Mouse (Mus musculus): ENCODE measurements around the gene Pald1. TPM values are rescaled to one million over a fixed set of nuclear protein-coding genes. Genes with fewer than 3 reads are reported as not detected.
A peak's percentile ranks its signal among the peaks of the same experiment; 100 is the strongest.

Gene Pald1
- total RNA-seq (2021) (10 to 100 TPM; 15.3 to 17.6 TPM), polyA plus RNA-seq (2012; rRNA removed) (17.7 and 20.4 TPM in 2 replicates)
- long read RNA-seq, full-length matches to known transcripts = 4 of 20 reads
- long read RNA-seq, partial matches to known transcripts = 1 of 20 reads
- long read RNA-seq, other reads (novel, unspliced or antisense) = 15 of 20 reads

GRCm38 (mm10) chr10:61383021-61383714, at the start of gene Pald1:
Gene Pald1, minus strand, starts transcription at chr10:61383530.
- DNase-seq = peak; percentile 89 to 90
- Histone ChIP-seq H3K27ac (peak within 1 kb of the TSS; percentile 91), H3K27me3 (ENCODE audit: control insufficient read depth, insufficient read depth, low read length) (no peaks in the 10 kb centered on the region), H3K9ac (ENCODE audit: low read depth, low read length) (peak within 1 kb of the TSS; percentile 95), H3K79me2 (replicated peaks; ENCODE audit: control insufficient read depth, insufficient read depth, low read length) (no peaks in the 10 kb centered on the region; the same call in 1 of the 2 replicates), H3K4me3 (peak within 1 kb of the TSS; percentile 96), H3K36me3 (ENCODE audit: control insufficient read depth, insufficient read depth, low read length) (peaks cover 2% of the 10 kb centered on the region), H3K4me1 (ENCODE audit: control insufficient read depth, insufficient read depth, low read length) (peaks cover 31% of the 10 kb centered on the region)
- TF ChIP-seq POLR2A (IDR thresholded peaks at IDR 0.05; ENCODE audit: insufficient read depth, low read depth, low read length) (peak; percentile 72), EP300 (IDR thresholded peaks at IDR 0.05; ENCODE audit: insufficient read depth, low read depth, low read length) (0 out of 2 replicates have a peak, but pooled peaks have one; percentile 2), CTCF (IDR thresholded peaks at IDR 0.05) (no peak)
- intact Hi-C loops (cut with DNase I) = no loop called here
- WGBS = under 1% methylated on average over 60 of the region's 60 CpGs

GRCm38 (mm10) chr10:61431375-61431774, 48.0 kb upstream of the Pald1 start:
- Histone ChIP-seq H3K27me3 (ENCODE audit: control insufficient read depth, insufficient read depth, low read length) (no peaks in the 10 kb centered on the region), H3K79me2 (replicated peaks; ENCODE audit: control insufficient read depth, insufficient read depth, low read length) (no peaks in the 10 kb centered on the region), H3K36me3 (ENCODE audit: control insufficient read depth, insufficient read depth, low read length) (no peaks in the 10 kb centered on the region; the same call in 1 of the 2 replicates), H3K4me3 (no peak overlapping the region), H3K27ac (no peak overlapping the region), H3K4me1 (ENCODE audit: control insufficient read depth, insufficient read depth, low read length) (peaks cover 5% of the 10 kb centered on the region), H3K9ac (ENCODE audit: low read depth, low read length) (no peak overlapping the region)
- intact Hi-C loops (cut with DNase I) = no loop called here
- TF ChIP-seq POLR2A (IDR thresholded peaks at IDR 0.05; ENCODE audit: insufficient read depth, low read depth, low read length) (no peak), CTCF (IDR thresholded peaks at IDR 0.05) (no peak), EP300 (IDR thresholded peaks at IDR 0.05; ENCODE audit: insufficient read depth, low read depth, low read length) (no peak)
- DNase-seq = no peak
- WGBS = 88% methylated on average over 9 of the region's 9 CpGs

GRCm38 (mm10) chr10:61429043-61429442, 45.7 kb upstream of the Pald1 start:
- Histone ChIP-seq H3K4me1 (ENCODE audit: control insufficient read depth, insufficient read depth, low read length) (peaks cover 24% of the 10 kb centered on the region), H3K27me3 (ENCODE audit: control insufficient read depth, insufficient read depth, low read length) (no peaks in the 10 kb centered on the region), H3K9ac (ENCODE audit: low read depth, low read length) (no peak overlapping the region), H3K4me3 (no peak overlapping the region), H3K79me2 (replicated peaks; ENCODE audit: control insufficient read depth, insufficient read depth, low read length) (no peaks in the 10 kb centered on the region), H3K27ac (no peak overlapping the region), H3K36me3 (ENCODE audit: control insufficient read depth, insufficient read depth, low read length) (no peaks in the 10 kb centered on the region; the same call in 1 of the 2 replicates)
- WGBS = 96% methylated on average over 5 of the region's 5 CpGs
- intact Hi-C loops (cut with DNase I) = no loop called here
- no peak for DNase-seq
- TF ChIP-seq POLR2A (IDR thresholded peaks at IDR 0.05; ENCODE audit: insufficient read depth, low read depth, low read length) (no peak), CTCF (IDR thresholded peaks at IDR 0.05) (no peak), EP300 (IDR thresholded peaks at IDR 0.05; ENCODE audit: insufficient read depth, low read depth, low read length) (no peak)

GRCm38 (mm10) chr10:61428416-61428815, 45.1 kb upstream of the Pald1 start:
- no peak overlapping the region for H3K4me3 ChIP-seq
- H3K79me2 ChIP-seq (replicated peaks; ENCODE audit: control insufficient read depth, insufficient read depth, low read length) = no peaks in the 10 kb centered on the region
- TF ChIP-seq POLR2A (IDR thresholded peaks at IDR 0.05; ENCODE audit: insufficient read depth, low read depth, low read length) (no peak), CTCF (IDR thresholded peaks at IDR 0.05) (no peak), EP300 (IDR thresholded peaks at IDR 0.05; ENCODE audit: insufficient read depth, low read depth, low read length) (no peak)
- H3K4me1 ChIP-seq (ENCODE audit: control insufficient read depth, insufficient read depth, low read length) = peaks cover 25% of the 10 kb centered on the region
- no peak overlapping the region for H3K9ac ChIP-seq (ENCODE audit: low read depth, low read length)
- no peaks in the 10 kb centered on the region for H3K27me3 ChIP-seq (ENCODE audit: control insufficient read depth, insufficient read depth, low read length)
- H3K27ac ChIP-seq = no peak overlapping the region
- no peak for DNase-seq
- intact Hi-C loops (cut with DNase I) = no loop called here
- WGBS = 76% methylated on average over 4 of the region's 4 CpGs
- H3K36me3 ChIP-seq (ENCODE audit: control insufficient read depth, insufficient read depth, low read length) = no peaks in the 10 kb centered on the region; the same call in 1 of the 2 replicates

GRCm38 (mm10) chr10:61427951-61428350, 44.6 kb upstream of the Pald1 start:
- Histone ChIP-seq H3K4me3 (no peak overlapping the region), H3K36me3 (ENCODE audit: control insufficient read depth, insufficient read depth, low read length) (no peaks in the 10 kb centered on the region; the same call in 1 of the 2 replicates), H3K27ac (no peak overlapping the region), H3K27me3 (ENCODE audit: control insufficient read depth, insufficient read depth, low read length) (no peaks in the 10 kb centered on the region), H3K9ac (ENCODE audit: low read depth, low read length) (no peak overlapping the region), H3K4me1 (ENCODE audit: control insufficient read depth, insufficient read depth, low read length) (peaks cover 25% of the 10 kb centered on the region), H3K79me2 (replicated peaks; ENCODE audit: control insufficient read depth, insufficient read depth, low read length) (no peaks in the 10 kb centered on the region)
- 82% methylated on average over 6 of the region's 6 CpGs for WGBS
- TF ChIP-seq POLR2A (IDR thresholded peaks at IDR 0.05; ENCODE audit: insufficient read depth, low read depth, low read length) = no peak
- no peak for TF ChIP-seq CTCF (IDR thresholded peaks at IDR 0.05)
- TF ChIP-seq EP300 (IDR thresholded peaks at IDR 0.05; ENCODE audit: insufficient read depth, low read depth, low read length) = no peak
- DNase-seq = no peak
- intact Hi-C loops (cut with DNase I) = loop anchor here (2.0 kb wide), 1 partner anchor 17 kb away; no protein-coding TSS in a partner anchor
